25 mouse cellular contexts compared by ENCODE assay signal in the genomic region with DNA sequence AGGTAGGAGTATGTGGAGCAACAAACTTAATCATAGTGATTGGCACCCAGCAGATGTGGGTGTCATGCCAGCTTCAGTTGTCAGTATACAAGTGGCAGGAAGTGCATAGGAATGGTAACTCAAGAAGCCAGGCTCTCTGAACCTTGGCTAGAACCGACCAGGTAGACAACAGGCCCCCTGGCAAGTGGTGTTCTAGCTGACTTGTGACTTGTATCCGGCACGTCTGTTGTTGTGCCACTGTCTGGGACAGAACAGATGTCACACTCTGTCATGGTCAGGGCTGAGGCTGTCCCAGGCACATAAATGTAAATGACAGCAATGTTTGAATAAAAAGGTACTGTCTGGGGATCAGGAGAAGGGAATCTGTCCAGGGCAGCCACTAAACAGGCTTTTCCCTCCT.
DNase-seq lines count a peak whose midpoint lies in the region; ATAC-seq and TF ChIP-seq lines count a peak whose summit lies in the region.
"Had no signal": no experiment of that assay in that cellular context is flagged by ENCODE, and none has a peak within 500 bp of the region (broad histone marks: within the 10 kb centered on the region; RNA-seq: fewer than 3 reads in every experiment).

No protein-coding gene starts in this region.

- no peak overlapping the region for H3K4me2 ChIP-seq in heart, embryonic 12.5 days
- H3K4me2 ChIP-seq in heart, embryonic 14.5 days (ENCODE audit: low read length) = no peak overlapping the region
- H3K4me2 ChIP-seq in heart, embryonic 16.5 days (ENCODE audit: low read depth, low read length) = no peak overlapping the region
- H3K4me2 ChIP-seq: embryonic facial prominence, embryonic 13.5 days; forebrain, embryonic 12.5 days; forebrain, embryonic 15.5 days; hindbrain, embryonic 12.5 days; hindbrain, embryonic 15.5 days had no signal

- H3K4me3 ChIP-seq in heart, adult 2 months = no peak overlapping the region
- H3K4me3 ChIP-seq in heart, embryonic 12.5 days = no peak overlapping the region
- H3K4me3 ChIP-seq in heart, embryonic 14.5 days (ENCODE audit: control insufficient read depth in 1 of 2, insufficient read depth in 1 of 2, low read depth in 1 of 2, low read length in 2 of 2) = no peak overlapping the region
- no peak overlapping the region for H3K4me3 ChIP-seq in heart, embryonic 16.5 days (ENCODE audit: low read length)
- H3K4me3 ChIP-seq: embryonic facial prominence, embryonic 10.5 days; embryonic facial prominence, embryonic 13.5 days; erythroblast, embryonic 14.5 days; forebrain, embryonic 12.5 days; forebrain, embryonic 15.5 days; hindbrain, embryonic 12.5 days; hindbrain, embryonic 15.5 days had no signal

- no peaks in the 10 kb centered on the region for H3K9me3 ChIP-seq in heart, embryonic 12.5 days (replicated peaks)
- no peaks in the 10 kb centered on the region for H3K9me3 ChIP-seq in heart, embryonic 14.5 days (ENCODE audit: control insufficient read depth, low read length)
- no peaks in the 10 kb centered on the region for H3K9me3 ChIP-seq in heart, embryonic 16.5 days (replicated peaks; ENCODE audit: control insufficient read depth, low read length)
- H3K9me3 ChIP-seq: embryonic facial prominence, embryonic 10.5 days; embryonic facial prominence, embryonic 13.5 days; forebrain, embryonic 12.5 days; forebrain, embryonic 15.5 days; hindbrain, embryonic 12.5 days; hindbrain, embryonic 15.5 days had no signal

- TF ChIP-seq POLR2A in heart, adult 2 months (IDR thresholded peaks at IDR 0.05; ENCODE audit: insufficient read depth, low read depth, low read length) = no peak

- H3K36me3 ChIP-seq in heart, adult 2 months (ENCODE audit: control insufficient read depth, insufficient read depth, low read length) = no peaks in the 10 kb centered on the region
- H3K36me3 ChIP-seq in heart, embryonic 12.5 days = no peaks in the 10 kb centered on the region
- no peaks in the 10 kb centered on the region for H3K36me3 ChIP-seq in heart, embryonic 14.5 days (ENCODE audit: control insufficient read depth, insufficient read depth, low read length)
- H3K36me3 ChIP-seq in heart, embryonic 16.5 days (ENCODE audit: control insufficient read depth, insufficient read depth) = no peaks in the 10 kb centered on the region
- H3K36me3 ChIP-seq: embryonic facial prominence, embryonic 10.5 days; embryonic facial prominence, embryonic 13.5 days; forebrain, embryonic 12.5 days; forebrain, embryonic 15.5 days; hindbrain, embryonic 12.5 days; hindbrain, embryonic 15.5 days had no signal

- intact Hi-C loops in heart, adult 2 months (cut with DNase I) = loop anchor here (2.0 to 5.0 kb wide), 2 partner anchors 87 to 150 kb away; no protein-coding TSS in a partner anchor
- intact Hi-C loops in heart, postnatal 25 days (cut with DNase I) = loop anchor here (2.0 to 5.0 kb wide), 2 partner anchors 150 to 253 kb away; no protein-coding TSS in a partner anchor
- intact Hi-C loops in heart, postnatal 36 days (cut with DNase I) = loop anchor here (2.0 kb wide), 1 partner anchor 86 kb away; no protein-coding TSS in a partner anchor

- H3K79me2 ChIP-seq in heart, adult 2 months (replicated peaks; ENCODE audit: control insufficient read depth, insufficient read depth, low read length) = no peaks in the 10 kb centered on the region

- no peak for DNase-seq in heart, adult 2 months
- no peak for DNase-seq in heart, postnatal 25 days (ENCODE audit: low spot score)
- DNase-seq in heart, postnatal 36 days = no peak
- DNase-seq in kidney, postnatal 36 days = no peak
- no peak for DNase-seq in embryo, embryonic 10.5 days (ENCODE audit: low spot score)
- DNase-seq: cerebellum, adult 11 months; cerebellum, adult 2 months; cerebellum, adult 9-11 months; cerebellum, postnatal 25 days; embryo, embryonic 11 days; gastrocnemius, postnatal 10 days; gastrocnemius, postnatal 36 days; kidney, adult 2 months had no signal

- no peak for TF ChIP-seq EP300 in heart, adult 2 months (IDR thresholded peaks at IDR 0.05; ENCODE audit: insufficient read depth, low read depth, low read length)

- ATAC-seq in heart, embryonic 12.5 days (ENCODE audit: insufficient number of reproducible peaks, low FRiP score) = no peak
- 0 out of 2 replicates have a peak, but pooled peaks have one; percentile 15 for ATAC-seq in heart, embryonic 14.5 days (ENCODE audit: insufficient number of reproducible peaks, insufficient read depth, low FRiP score, low read depth)
- no peak for ATAC-seq in heart, embryonic 16.5 days (replicated peaks; ENCODE audit: extremely low read depth, insufficient read depth, low FRiP score)
- ATAC-seq: activated CD4-positive, CD25-positive, alpha-beta regulatory T cell, adult 4 months; forebrain, embryonic 15.5 days; intestine, postnatal 0 days had no signal

- H3K27ac ChIP-seq in heart, adult 2 months = peak overlapping the region; percentile 75
- H3K27ac ChIP-seq in heart, embryonic 12.5 days (ENCODE audit: poor library complexity, severe bottlenecking) = peak overlapping the region; percentile 73
- H3K27ac ChIP-seq in heart, embryonic 14.5 days (replicated peaks in 1 of 2; ENCODE audit: control insufficient read depth in 1 of 2, insufficient read depth in 1 of 2, low read depth in 2 of 2, low read length in 2 of 2) = peak overlapping the region; percentile 73 to 77
- peak overlapping the region; percentile 88 for H3K27ac ChIP-seq in heart, embryonic 16.5 days (ENCODE audit: low read length)
- H3K27ac ChIP-seq: embryonic facial prominence, embryonic 10.5 days; embryonic facial prominence, embryonic 13.5 days; forebrain, embryonic 12.5 days; forebrain, embryonic 15.5 days; hindbrain, embryonic 12.5 days; hindbrain, embryonic 15.5 days had no signal

- no peak overlapping the region for H3K9ac ChIP-seq in heart, adult 2 months (ENCODE audit: low read depth, low read length)
- H3K9ac ChIP-seq in heart, embryonic 12.5 days = no peak overlapping the region
- no peak overlapping the region for H3K9ac ChIP-seq in heart, embryonic 14.5 days (ENCODE audit: low read length)
- H3K9ac ChIP-seq in heart, embryonic 16.5 days (ENCODE audit: low read length) = no peak overlapping the region
- H3K9ac ChIP-seq: embryonic facial prominence, embryonic 13.5 days; forebrain, embryonic 12.5 days; forebrain, embryonic 15.5 days; hindbrain, embryonic 12.5 days; hindbrain, embryonic 15.5 days had no signal

- no peaks in the 10 kb centered on the region for H3K27me3 ChIP-seq in heart, adult 2 months (ENCODE audit: control insufficient read depth, insufficient read depth, low read length)
- H3K27me3 ChIP-seq in heart, embryonic 12.5 days (replicated peaks) = no peaks in the 10 kb centered on the region
- H3K27me3 ChIP-seq in heart, embryonic 14.5 days (ENCODE audit: control insufficient read depth, insufficient read depth, low read length) = no peaks in the 10 kb centered on the region
- H3K27me3 ChIP-seq in heart, embryonic 16.5 days (ENCODE audit: control insufficient read depth, insufficient read depth, low read length) = no peaks in the 10 kb centered on the region
- H3K27me3 ChIP-seq: embryonic facial prominence, embryonic 13.5 days; forebrain, embryonic 12.5 days; forebrain, embryonic 15.5 days; hindbrain, embryonic 12.5 days; hindbrain, embryonic 15.5 days had no signal

- 52% methylated on average over 3 of the region's 3 CpGs for WGBS in heart, adult 2 months
- WGBS in heart, embryonic 12.5 days = 65% methylated on average over 3 of the region's 3 CpGs
- 56% methylated on average over 3 of the region's 3 CpGs for WGBS in heart, embryonic 14.5 days
- WGBS in heart, embryonic 16.5 days = 63% methylated on average over 3 of the region's 3 CpGs

- no peak for TF ChIP-seq CTCF in heart, adult 2 months (IDR thresholded peaks at IDR 0.05)

- H3K4me1 ChIP-seq in heart, adult 2 months (ENCODE audit: control insufficient read depth, insufficient read depth, low read length) = peaks cover 14% of the 10 kb centered on the region
- H3K4me1 ChIP-seq in heart, embryonic 12.5 days (replicated peaks) = peaks cover 57% of the 10 kb centered on the region
- H3K4me1 ChIP-seq in heart, embryonic 14.5 days (ENCODE audit: control insufficient read depth in 2 of 2, insufficient read depth in 2 of 2, low read length in 2 of 2) = peaks cover 41 to 54% of the 10 kb centered on the region in 2 experiments
- peaks cover 36% of the 10 kb centered on the region for H3K4me1 ChIP-seq in heart, embryonic 16.5 days (ENCODE audit: control insufficient read depth, insufficient read depth, low read length)
- H3K4me1 ChIP-seq: forebrain, embryonic 12.5 days; forebrain, embryonic 15.5 days; hindbrain, embryonic 15.5 days had no signal
